Mouse (Mus musculus) myocyte (in vitro differentiated cells): ENCODE results near the gene Il12rb2. TPM values are rescaled to one million over a fixed set of nuclear protein-coding genes. Genes with fewer than 3 reads are reported as not detected.

ENCODE experiments used
- H3K27me3 ChIP-seq: one replicate; pipeline ENCODE4 v1.6.1; 2011; ENCODE audit not compliant: control insufficient read depth, insufficient read depth, insufficient read length
- H3K36me3 ChIP-seq: one replicate; pipeline ENCODE4 v1.6.1; 2011; ENCODE audit not compliant: control insufficient read depth, insufficient read depth
- H3K4me2 ChIP-seq: one replicate; pipeline ENCODE4 v1.6.1; 2011; ENCODE audit warnings: low read depth, control low read depth
- H3K4me3 ChIP-seq: one replicate; pipeline ENCODE4 v1.5.1; 2011; ENCODE audit warnings: mild to moderate bottlenecking, control low read depth, moderate library complexity
- H3K79me2 ChIP-seq: one replicate; pipeline ENCODE4 v1.6.1; 2011; ENCODE audit not compliant: control insufficient read depth, insufficient read depth
- H3ac ChIP-seq: one replicate; pipeline ENCODE4 v1.6.1; 2011; ENCODE audit not compliant: control insufficient read depth, insufficient read length
- CEBPB ChIP-seq: IDR thresholded peaks from 2 replicates; pipeline ENCODE4 v1.6.1; 2011; ENCODE audit warnings: mild to moderate bottlenecking, moderate library complexity; ENCODE audit not compliant: poor library complexity, insufficient read depth, severe bottlenecking
- E2F4 ChIP-seq: IDR thresholded peaks from one replicate; pipeline ENCODE4 v1.6.1; 2011; ENCODE audit warnings: mild to moderate bottlenecking, control low read depth, moderate library complexity; ENCODE audit not compliant: insufficient read depth
- MAX ChIP-seq: IDR thresholded peaks from one replicate; pipeline ENCODE4 v1.6.1; 2011; ENCODE audit warnings: low read depth, mild to moderate bottlenecking, control low read depth
- MYOD1 ChIP-seq, 3 experiments: IDR thresholded peaks; one replicate each; pipeline ENCODE4 v1.6.1; 2011; ENCODE audit warnings: control low read depth in 2 of 3, low read depth in 2 of 3, mild to moderate bottlenecking in 2 of 3, moderate library complexity in 1 of 3; ENCODE audit not compliant: insufficient read length in 2 of 3, control insufficient read depth in 1 of 3
- MYOG ChIP-seq, 3 experiments: IDR thresholded peaks; one replicate each; pipeline ENCODE4 v1.6.1; 2011; ENCODE audit warnings: control low read depth in 2 of 3, low read depth in 2 of 3, mild to moderate bottlenecking in 2 of 3; ENCODE audit not compliant: insufficient read length in 2 of 3, control insufficient read depth in 1 of 3, insufficient read depth in 1 of 3
- POLR2A ChIP-seq: IDR thresholded peaks from one replicate; pipeline ENCODE4 v1.6.1; 2011; ENCODE audit warnings: low read depth, mild to moderate bottlenecking, control low read depth, moderate library complexity; ENCODE audit not compliant: insufficient read length
- POLR2AphosphoS2 ChIP-seq: IDR thresholded peaks from one replicate; pipeline ENCODE4 v1.6.1; 2011; ENCODE audit warnings: low read depth, control low read depth; ENCODE audit not compliant: insufficient read length
- REST ChIP-seq: IDR thresholded peaks from one replicate; pipeline ENCODE4 v1.6.1; 2011; ENCODE audit warnings: mild to moderate bottlenecking, control low read depth, moderate library complexity; ENCODE audit not compliant: insufficient read depth, insufficient read length
- SRF ChIP-seq: IDR thresholded peaks from one replicate; pipeline ENCODE4 v1.6.1; 2011; ENCODE audit warnings: low read depth; ENCODE audit not compliant: control insufficient read depth, insufficient read length
- TCF12 ChIP-seq: IDR thresholded peaks from one replicate; pipeline ENCODE4 v1.6.1; 2011; ENCODE audit warnings: mild to moderate bottlenecking, control low read depth; ENCODE audit not compliant: poor library complexity, insufficient read depth, severe bottlenecking
- TCF3 ChIP-seq: IDR thresholded peaks from one replicate; pipeline ENCODE4 v1.6.1; 2011; ENCODE audit warnings: low read depth, control low read depth; ENCODE audit not compliant: insufficient read length
- USF1 ChIP-seq: IDR thresholded peaks from one replicate; pipeline ENCODE4 v1.6.1; 2011; ENCODE audit warnings: low read depth, mild to moderate bottlenecking, control low read depth, moderate library complexity
- polyA plus RNA-seq: library from polyadenylated mRNA; unstranded; fragments of >200 nt; fragmentation: generic; extraction: Trizol; gene quantifications from one replicate; pipeline ENCODE4 v1.2.1, GENCODE M21; 2012; ENCODE audit warnings: missing spikeins

The Il12rb2 gene
- polyA plus RNA-seq, 1 experiment, result not detected

GRCm38 (mm10) chr6:67266159-67266657 is 109.8 kb downstream of the Il12rb2 start:
- H3ac ChIP-seq, result peak overlapping the region; percentile 72
- peak overlapping the region; percentile 84 for H3K4me2 ChIP-seq

DNA sequence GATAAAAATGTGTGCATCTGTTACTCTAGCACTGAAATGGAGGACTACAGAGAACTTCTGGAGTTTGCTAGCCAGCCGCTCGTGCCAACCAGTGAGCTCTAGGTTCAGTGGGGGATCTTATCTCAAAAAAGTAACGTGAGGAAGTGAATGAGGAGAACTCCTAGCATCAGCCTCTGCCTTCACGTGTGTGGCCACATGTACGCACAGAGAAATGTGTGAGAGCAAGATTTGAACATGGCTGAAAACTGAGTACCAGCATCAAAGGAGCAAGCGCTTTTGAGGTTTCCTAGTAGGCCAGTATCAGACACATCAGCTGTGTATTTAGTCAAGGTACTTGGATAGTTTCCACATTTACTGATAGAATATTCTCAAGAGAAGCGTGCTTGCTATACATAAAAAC is 111.1 kb downstream of the Il12rb2 start:
- Histone ChIP-seq H3K79me2 (peaks cover 32% of the 10 kb centered on the region), H3K36me3 (no peaks in the 10 kb centered on the region), H3K27me3 (no peaks in the 10 kb centered on the region), H3K4me3 (no peak overlapping the region), H3ac (no peak overlapping the region), H3K4me2 (no peak overlapping the region)
- TF ChIP-seq REST, result no peak
- no peak for TF ChIP-seq MYOD1 (IDR thresholded peaks at IDR 0.05; ENCODE audit: control insufficient read depth in 1 of 3, insufficient read length in 2 of 3, low read depth in 2 of 3)
- TF ChIP-seq MYOG (IDR thresholded peaks at IDR 0.05; ENCODE audit: control insufficient read depth in 1 of 3, insufficient read depth in 1 of 3, insufficient read length in 2 of 3, low read depth in 2 of 3), result no peak
- no peak for TF ChIP-seq TCF12
- no peak for TF ChIP-seq TCF3
- TF ChIP-seq CEBPB, result no peak
- TF ChIP-seq POLR2AphosphoS2, result no peak
- no peak for TF ChIP-seq POLR2A
- no peak for TF ChIP-seq E2F4
- no peak for TF ChIP-seq SRF
- TF ChIP-seq USF1, result no peak
- TF ChIP-seq MAX, result no peak

More at GRCm38 (mm10) chr6:67266159-67266657, 109.8 kb downstream of the Il12rb2 start:
- Histone ChIP-seq H3K79me2 (peaks cover 45% of the 10 kb centered on the region), H3K27me3 (no peaks in the 10 kb centered on the region), H3K4me3 (peak overlapping the region; percentile 95), H3K36me3 (peaks cover under 1% of the 10 kb centered on the region)
- no peak for TF ChIP-seq TCF3
- no peak for TF ChIP-seq SRF
- TF ChIP-seq POLR2A, result no peak
- TF ChIP-seq USF1, result no peak
- no peak for TF ChIP-seq REST
- no peak for TF ChIP-seq CEBPB
- no peak for TF ChIP-seq MYOD1 (IDR thresholded peaks at IDR 0.05; ENCODE audit: control insufficient read depth in 1 of 3, insufficient read length in 2 of 3, low read depth in 2 of 3)
- TF ChIP-seq MYOG (IDR thresholded peaks at IDR 0.05; ENCODE audit: control insufficient read depth in 1 of 3, insufficient read depth in 1 of 3, insufficient read length in 2 of 3, low read depth in 2 of 3), result no peak
- TF ChIP-seq MAX, result no peak
- TF ChIP-seq POLR2AphosphoS2, result no peak
- TF ChIP-seq E2F4, result no peak
- TF ChIP-seq TCF12, result no peak

GRCm38 (mm10) chr6:67251095-67251494 is 124.9 kb downstream of the Il12rb2 start:
- no peak overlapping the region for H3ac ChIP-seq
- TF ChIP-seq E2F4 (no peak), MYOG (IDR thresholded peaks at IDR 0.05; ENCODE audit: control insufficient read depth in 1 of 3, insufficient read depth in 1 of 3, insufficient read length in 2 of 3, low read depth in 2 of 3) (no peak), MAX (no peak), SRF (no peak), POLR2AphosphoS2 (no peak), MYOD1 (IDR thresholded peaks at IDR 0.05; ENCODE audit: control insufficient read depth in 1 of 3, insufficient read length in 2 of 3, low read depth in 2 of 3) (no peak)
- no peaks in the 10 kb centered on the region for H3K36me3 ChIP-seq
- H3K27me3 ChIP-seq, result no peaks in the 10 kb centered on the region
- no peak overlapping the region for H3K4me3 ChIP-seq
- no peaks in the 10 kb centered on the region for H3K79me2 ChIP-seq
- H3K4me2 ChIP-seq, result no peak overlapping the region

DNA sequence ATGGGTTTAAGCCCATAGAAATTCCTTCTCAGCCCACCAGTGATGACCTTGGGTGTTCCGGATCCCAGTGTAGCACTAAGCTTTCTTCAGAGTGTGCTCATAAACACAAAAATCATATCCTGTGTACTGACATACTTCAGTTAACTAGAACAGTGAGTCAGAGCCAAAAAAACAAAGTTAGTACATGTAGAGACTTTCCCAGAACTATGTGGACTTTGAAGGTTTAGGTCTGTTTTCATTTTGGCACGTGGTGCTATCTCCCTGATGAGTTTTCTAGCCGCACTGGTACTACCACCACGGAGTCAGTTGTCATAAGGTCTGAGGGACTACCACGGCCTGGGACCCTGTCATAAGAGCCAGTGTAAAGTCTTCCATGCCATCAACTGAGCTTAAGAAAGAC is 131.5 kb downstream of the Il12rb2 start:
- Histone ChIP-seq H3K4me3 (no peak overlapping the region), H3K4me2 (no peak overlapping the region), H3K36me3 (no peaks in the 10 kb centered on the region), H3K27me3 (no peaks in the 10 kb centered on the region), H3ac (no peak overlapping the region), H3K79me2 (no peaks in the 10 kb centered on the region)
- TF ChIP-seq POLR2AphosphoS2, result no peak

GRCm38 (mm10) chr6:67243765-67244420 is 132.1 kb downstream of the Il12rb2 start:
- no peak overlapping the region for H3K4me2 ChIP-seq
- no peaks in the 10 kb centered on the region for H3K79me2 ChIP-seq
- H3K27me3 ChIP-seq, result no peaks in the 10 kb centered on the region
- no peaks in the 10 kb centered on the region for H3K36me3 ChIP-seq
- H3K4me3 ChIP-seq, result no peak overlapping the region
- no peak overlapping the region for H3ac ChIP-seq
- TF ChIP-seq E2F4 (no peak), REST (no peak), MYOG (IDR thresholded peaks at IDR 0.05; ENCODE audit: control insufficient read depth in 1 of 3, insufficient read depth in 1 of 3, insufficient read length in 2 of 3, low read depth in 2 of 3) (no peak)

Other genes starting within 250 kb of the Il12rb2 start
- 379 TPM for gene Serbp1, start 138.0 kb downstream of the Il12rb2 start, polyA plus RNA-seq
- not detected for gene Il23r, start 115.7 kb upstream of the Il12rb2 start, polyA plus RNA-seq
- gene Tacstd2, start 159.6 kb upstream of the Il12rb2 start, polyA plus RNA-seq, result not detected